Mouse (Mus musculus) cerebellum, adult 2 months (tissue): ENCODE measurements around the gene Spata1.

ENCODE experiments used
- CTCF ChIP-seq: fragments of 200-500 bp; IDR thresholded peaks from 2 replicates; pipeline ENCODE4 v1.5.1; 2011; ENCODE audit warnings: low read depth, mild to moderate bottlenecking, control low read depth, low read length, moderate library complexity, borderline replicate concordance; ENCODE audit not compliant: insufficient read depth
- POLR2A ChIP-seq: fragments of 200-500 bp; IDR thresholded peaks from 2 replicates; pipeline ENCODE4 v1.6.1; 2011; ENCODE audit warnings: low read length, control low read depth, borderline replicate concordance; ENCODE audit not compliant: insufficient read depth

DNA sequence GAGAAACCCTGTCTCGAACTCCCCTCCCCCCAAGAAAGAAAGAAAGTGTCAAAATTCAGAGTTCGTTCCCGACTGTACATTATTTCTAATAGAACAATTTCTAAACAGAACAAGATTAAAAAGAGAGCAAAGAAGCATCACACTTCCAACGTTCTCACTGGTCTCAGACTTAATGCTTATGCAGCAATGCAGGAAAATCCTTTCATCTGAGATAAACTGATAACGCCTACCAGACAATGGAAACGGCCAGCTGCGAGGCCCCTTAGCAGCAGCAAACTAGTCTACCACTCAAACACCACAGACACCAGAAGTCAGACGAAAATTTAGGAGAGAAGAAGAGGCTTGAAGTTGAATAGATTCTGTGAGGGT, 22.1 kb upstream of the Spata1 start:
- TF ChIP-seq CTCF (no peak), POLR2A (no peak)
